In genomic region chr2:32310096-32310845, GRCm38 (mm10) we compare ENCODE assay signal across 11 mouse cellular contexts. TPM values are rescaled to one million over a fixed set of nuclear protein-coding genes. Genes with fewer than 3 reads are reported as not detected.
DNase-seq lines count a peak whose midpoint lies in the region; ATAC-seq and TF ChIP-seq lines count a peak whose summit lies in the region.
"Had no signal": no experiment of that assay in that cellular context is flagged by ENCODE, and none has a peak within 500 bp of the region (broad histone marks: within the 10 kb centered on the region; RNA-seq: fewer than 3 reads in every experiment).

No protein-coding gene starts in this region.

- WGBS in lung, embryonic 14.5 days = 82% methylated on average over 18 of the region's 18 CpGs
- 88% methylated on average over 18 of the region's 18 CpGs for WGBS in embryonic facial prominence, embryonic 10.5 days
- WGBS in limb, embryonic 12.5 days = 85% methylated on average over 18 of the region's 18 CpGs

- intact Hi-C loops in heart, postnatal 10 days (cut with DNase I) = no loop called here

- H3K36me3 ChIP-seq in lung, embryonic 14.5 days (ENCODE audit: insufficient read depth) = peaks cover 53% of the 10 kb centered on the region
- peaks cover 67% of the 10 kb centered on the region for H3K36me3 ChIP-seq in embryonic facial prominence, embryonic 10.5 days (replicated peaks)
- H3K36me3 ChIP-seq in limb, embryonic 12.5 days = peaks cover 77% of the 10 kb centered on the region

- peaks cover 12% of the 10 kb centered on the region for H3K4me1 ChIP-seq in lung, embryonic 14.5 days (ENCODE audit: insufficient read depth)
- H3K4me1 ChIP-seq in embryonic facial prominence, embryonic 10.5 days = peaks cover 63% of the 10 kb centered on the region
- peaks cover 45% of the 10 kb centered on the region for H3K4me1 ChIP-seq in limb, embryonic 12.5 days (replicated peaks)

- H3K4me2 ChIP-seq in lung, embryonic 14.5 days = peak overlapping the region; percentile 100
- peak overlapping the region; percentile 99 for H3K4me2 ChIP-seq in limb, embryonic 12.5 days

- no peaks in the 10 kb centered on the region for H3K27me3 ChIP-seq in lung, embryonic 14.5 days (ENCODE audit: insufficient read depth, low read length)
- peaks cover 32% of the 10 kb centered on the region for H3K27me3 ChIP-seq in embryonic facial prominence, embryonic 10.5 days (replicated peaks; ENCODE audit: low read depth, poor library complexity, severe bottlenecking)
- H3K27me3 ChIP-seq in limb, embryonic 12.5 days = no peaks in the 10 kb centered on the region

- no peak overlapping the region for H3K4me3 ChIP-seq in lung, embryonic 14.5 days (ENCODE audit: low read depth, low read length)
- peak overlapping the region; percentile 85; the same call in 1 of the 2 replicates for H3K4me3 ChIP-seq in embryonic facial prominence, embryonic 10.5 days
- H3K4me3 ChIP-seq in limb, embryonic 12.5 days (replicated peaks) = peak overlapping the region; percentile 83

- no peaks in the 10 kb centered on the region for H3K9me3 ChIP-seq in lung, embryonic 14.5 days (ENCODE audit: low read depth, low read length)
- no peaks in the 10 kb centered on the region for H3K9me3 ChIP-seq in embryonic facial prominence, embryonic 10.5 days
- H3K9me3 ChIP-seq in limb, embryonic 12.5 days = no peaks in the 10 kb centered on the region

- peak; percentile 95 for DNase-seq in heart, adult 11 months
- no peak for DNase-seq in heart, postnatal 10 days
- no peak for DNase-seq in lung, embryonic 14.5 days
- no peak for DNase-seq in lung, postnatal 14 days
- no peak for DNase-seq in embryonic facial prominence, embryonic 10.5 days (ENCODE audit: low spot score)
- no peak for DNase-seq in spleen, postnatal 14 days (ENCODE audit: low spot score in 2 of 2)
- no peak for DNase-seq in lung, postnatal 4 days
- DNase-seq: adrenal gland, postnatal 25 days; kidney, postnatal 36 days; liver, postnatal 0 days had no signal

- no peak overlapping the region; the same call in 1 of the 2 replicates for H3K27ac ChIP-seq in lung, embryonic 14.5 days (ENCODE audit: low read depth)
- H3K27ac ChIP-seq in embryonic facial prominence, embryonic 10.5 days (replicated peaks) = no peak overlapping the region
- peak overlapping the region; percentile 37 for H3K27ac ChIP-seq in limb, embryonic 12.5 days

- H3K9ac ChIP-seq in lung, embryonic 14.5 days = peak overlapping the region; percentile 74; the same call in 1 of the 2 replicates
- H3K9ac ChIP-seq in limb, embryonic 12.5 days (replicated peaks) = peak overlapping the region; percentile 87
- H3K9ac ChIP-seq: liver, postnatal 0 days had no signal

- ATAC-seq in lung, embryonic 14.5 days (ENCODE audit: insufficient read depth) = no peak
- no peak for ATAC-seq in limb, embryonic 12.5 days (ENCODE audit: insufficient number of reproducible peaks, insufficient read depth, low FRiP score, low TSS enrichment, low read depth)
- ATAC-seq: liver, postnatal 0 days had no signal

- no peak for TF ChIP-seq CTCF in lung, embryonic 14.5 days (IDR thresholded peaks at IDR 0.05; ENCODE audit: low read depth)

RNA-seq across cellular contexts. Expression of gene Swi5, which starts 22.4 kb away (rescaled TPM):
- total RNA-seq in heart, postnatal 10 days (2021) = 100 to 1,000 TPM; 163 to 182 TPM
- 205 and 220 TPM in 2 replicates for polyA plus RNA-seq in lung, embryonic 14.5 days (2014; fragmentation: Nextera tagmentation; extraction: Ambion mirVana)
- 522 and 535 TPM in 2 replicates for polyA plus RNA-seq in embryonic facial prominence, embryonic 10.5 days (2016; fragmentation: Nextera tagmentation; extraction: Ambion mirVana)
- 368 and 439 TPM in 2 replicates for polyA plus RNA-seq in limb, embryonic 12.5 days (2016; fragmentation: Nextera tagmentation; extraction: Ambion mirVana)

RNA-seq across cellular contexts. Expression of gene Golga2, which starts 23.1 kb away (rescaled TPM):
- total RNA-seq in heart, postnatal 10 days (2021) = 10 to 100 TPM; 73.7 to 74.8 TPM
- polyA plus RNA-seq in lung, embryonic 14.5 days (2014; fragmentation: Nextera tagmentation; extraction: Ambion mirVana) = 24.0 and 25.2 TPM in 2 replicates
- 20.2 and 22.5 TPM in 2 replicates for polyA plus RNA-seq in embryonic facial prominence, embryonic 10.5 days (2016; fragmentation: Nextera tagmentation; extraction: Ambion mirVana)
- 24.9 and 28.4 TPM in 2 replicates for polyA plus RNA-seq in limb, embryonic 12.5 days (2016; fragmentation: Nextera tagmentation; extraction: Ambion mirVana)

RNA-seq across cellular contexts. Expression of gene Ciz1, which starts 41.9 kb away (rescaled TPM):
- total RNA-seq in heart, postnatal 10 days (2021) = 10 to 100 TPM; 37.4 to 39.3 TPM
- 46.1 and 51.9 TPM in 2 replicates for polyA plus RNA-seq in lung, embryonic 14.5 days (2014; fragmentation: Nextera tagmentation; extraction: Ambion mirVana)
- polyA plus RNA-seq in embryonic facial prominence, embryonic 10.5 days (2016; fragmentation: Nextera tagmentation; extraction: Ambion mirVana) = 65.8 and 66.4 TPM in 2 replicates
- 55.4 and 62.1 TPM in 2 replicates for polyA plus RNA-seq in limb, embryonic 12.5 days (2016; fragmentation: Nextera tagmentation; extraction: Ambion mirVana)

RNA-seq across cellular contexts. Expression of gene Dnm1, which starts 42.9 kb away (rescaled TPM):
- 10 to 100 TPM; 10.0 to 12.5 TPM for total RNA-seq in heart, postnatal 10 days (2021)
- 14.9 and 17.5 TPM in 2 replicates for polyA plus RNA-seq in lung, embryonic 14.5 days (2014; fragmentation: Nextera tagmentation; extraction: Ambion mirVana)
- 20.7 and 23.5 TPM in 2 replicates for polyA plus RNA-seq in embryonic facial prominence, embryonic 10.5 days (2016; fragmentation: Nextera tagmentation; extraction: Ambion mirVana)
- 38.8 and 46.8 TPM in 2 replicates for polyA plus RNA-seq in limb, embryonic 12.5 days (2016; fragmentation: Nextera tagmentation; extraction: Ambion mirVana)

RNA-seq across cellular contexts. Expression of gene Uck1, which starts 50.3 kb away (rescaled TPM):
- total RNA-seq in heart, postnatal 10 days (2021) = 10 to 100 TPM; 30.9 to 34.9 TPM
- polyA plus RNA-seq in lung, embryonic 14.5 days (2014; fragmentation: Nextera tagmentation; extraction: Ambion mirVana) = 58.6 and 63.6 TPM in 2 replicates
- 74.7 and 84.0 TPM in 2 replicates for polyA plus RNA-seq in embryonic facial prominence, embryonic 10.5 days (2016; fragmentation: Nextera tagmentation; extraction: Ambion mirVana)
- 64.8 and 65.3 TPM in 2 replicates for polyA plus RNA-seq in limb, embryonic 12.5 days (2016; fragmentation: Nextera tagmentation; extraction: Ambion mirVana)
